Comparison of ENCODE assay signal across 8 mouse cellular contexts in genomic region chr11:115708209-115708876, GRCm38 (mm10). TPM values are rescaled to one million over a fixed set of nuclear protein-coding genes. Genes with fewer than 3 reads are reported as not detected.
DNase-seq lines count a peak whose midpoint lies in the region; ATAC-seq lines count a peak whose summit lies in the region.

Grb2 (minus strand) TSS chr11:115708597.

- peaks cover 29% of the 10 kb centered on the region for H3K4me1 ChIP-seq in hindbrain, embryonic 15.5 days (replicated peaks)

- peak within 1 kb of the TSS; percentile 93 for H3K4me2 ChIP-seq in hindbrain, embryonic 15.5 days

- no peaks in the 10 kb centered on the region for H3K9me3 ChIP-seq in hindbrain, embryonic 15.5 days

- WGBS in hindbrain, embryonic 15.5 days, result under 1% methylated on average over 57 of the region's 91 CpGs

- ATAC-seq in hindbrain, embryonic 15.5 days (ENCODE audit: low FRiP score, low read depth), result peak; percentile 95

- H3K9ac ChIP-seq in hindbrain, embryonic 15.5 days, result peak within 1 kb of the TSS; percentile 92

- no peaks in the 10 kb centered on the region for H3K36me3 ChIP-seq in hindbrain, embryonic 15.5 days

- DNase-seq in T-cell, adult 2 months (ENCODE audit: low spot score), result peak; percentile 99
- peak; percentile 99 for DNase-seq in cerebellum, postnatal 36 days
- peak; percentile 95 to 97 for DNase-seq in frontal cortex, postnatal 36 days (ENCODE audit: low spot score in 2 of 2)
- peak; percentile 96 for DNase-seq in left cerebral cortex, adult 11 months (ENCODE audit: low spot score)
- DNase-seq in lung, postnatal 4 days, result peak; percentile 98 to 99
- peak; percentile 97 for DNase-seq in retina, postnatal 7 days (ENCODE audit: low read depth, low spot score)
- peak; percentile 97 for DNase-seq in urinary bladder, adult 2 months (ENCODE audit: low spot score)

- no peaks in the 10 kb centered on the region for H3K27me3 ChIP-seq in hindbrain, embryonic 15.5 days

- H3K27ac ChIP-seq in hindbrain, embryonic 15.5 days (replicated peaks), result peak within 1 kb of the TSS; percentile 96

- peak within 1 kb of the TSS; percentile 81 for H3K4me3 ChIP-seq in hindbrain, embryonic 15.5 days

RNA-seq across cellular contexts. Expression of gene Grb2, which starts in this region (rescaled TPM):
- polyA plus RNA-seq in hindbrain, embryonic 15.5 days (2015; fragmentation: Nextera tagmentation; extraction: Ambion mirVana), result 186 and 190 TPM in 2 replicates
- polyA plus RNA-seq in urinary bladder, adult 2 months (2012; rRNA removed), result 57.2 and 62.8 TPM in 2 replicates

Comparison
In these comparisons a context has a peak if more than half of its experiments do, and no peak if none do; other contexts are left out.
1. Peak in every context shown above with its lines: DNase-seq, ATAC-seq, H3K4me3 ChIP-seq and H3K27ac ChIP-seq.